Mouse (Mus musculus) T-cell, adult 2 months (primary cell): ENCODE data around the gene Ica1.

Source experiments
- DNase-seq: peaks from one replicate; pipeline ENCODE4 v3.0.0; 2022; ENCODE audit warnings: low spot score

The Ica1 gene

GRCm38 (mm10) chr6:8778296-8778649 lies at the start of gene Ica1:
Gene Ica1 (minus strand): TSS chr6:8778488.
- DNase-seq: no peak

GRCm38 (mm10) chr6:8819866-8820265 lies 41.6 kb upstream of the Ica1 start:
- no peak for DNase-seq

- DNase-seq: no peak
Observed at GRCm38 (mm10) chr6:8814332-8815002, 36.2 kb upstream of the Ica1 start.

- DNase-seq: no peak
Observed at GRCm38 (mm10) chr6:8802561-8803150, 24.4 kb upstream of the Ica1 start.

- DNase-seq: no peak
Observed at GRCm38 (mm10) chr6:8792385-8792784, 14.1 kb upstream of the Ica1 start.

- DNase-seq: no peak
Observed at GRCm38 (mm10) chr6:8791781-8792180, 13.5 kb upstream of the Ica1 start.

GRCm38 (mm10) chr6:8780618-8781017 lies 2.3 kb upstream of the Ica1 start:
- no peak for DNase-seq

GRCm38 (mm10) chr6:8777411-8778295 lies 635 bp downstream of the Ica1 start:
- DNase-seq: no peak

- no peak for DNase-seq
Observed at GRCm38 (mm10) chr6:8771539-8771938, 6.7 kb downstream of the Ica1 start.

GRCm38 (mm10) chr6:8770341-8770740 lies 7.9 kb downstream of the Ica1 start:
- DNase-seq: no peak

GRCm38 (mm10) chr6:8769803-8770202 lies 8.5 kb downstream of the Ica1 start:
- no peak for DNase-seq

- DNase-seq: no peak
Observed at GRCm38 (mm10) chr6:8766652-8767051, 11.6 kb downstream of the Ica1 start.

GRCm38 (mm10) chr6:8765801-8766200 lies 12.5 kb downstream of the Ica1 start:
- no peak for DNase-seq

- DNase-seq: no peak
Observed at GRCm38 (mm10) chr6:8765064-8765463, 13.2 kb downstream of the Ica1 start.

- DNase-seq: no peak
Observed at GRCm38 (mm10) chr6:8760708-8761294, 17.5 kb downstream of the Ica1 start.

GRCm38 (mm10) chr6:8759901-8760300 lies 18.4 kb downstream of the Ica1 start:
- DNase-seq: no peak

GRCm38 (mm10) chr6:8755760-8756276 lies 22.5 kb downstream of the Ica1 start:
- DNase-seq: no peak

GRCm38 (mm10) chr6:8754486-8754885 lies 23.8 kb downstream of the Ica1 start:
- no peak for DNase-seq

GRCm38 (mm10) chr6:8753723-8754036 lies 24.6 kb downstream of the Ica1 start:
- DNase-seq: no peak

- no peak for DNase-seq
Observed at GRCm38 (mm10) chr6:8752984-8753722, 25.1 kb downstream of the Ica1 start.

GRCm38 (mm10) chr6:8744886-8745285 lies 33.4 kb downstream of the Ica1 start:
- DNase-seq: no peak

- no peak for DNase-seq
Observed at GRCm38 (mm10) chr6:8744273-8744785, 34.0 kb downstream of the Ica1 start.
